Mouse (Mus musculus) limb, embryonic 14.5 days (tissue): ENCODE measurements around the gene Stpg1. TPM values are rescaled to one million over a fixed set of nuclear protein-coding genes. Genes with fewer than 3 reads are reported as not detected.
A peak's percentile ranks its signal among the peaks of the same experiment; 100 is the strongest.

ENCODE experiments used
- ATAC-seq: fragments of 200-750 bp; cut with Nextera tagmentation; 2 replicates; pipeline ENCODE4 v1.8.0; 2017; ENCODE audit warnings: low read depth, moderate number of reproducible peaks, moderate TSS enrichment; ENCODE audit not compliant: low FRiP score
- DNase-seq: peaks from one replicate; pipeline ENCODE4 v3.0.0-alpha.2; 2015; ENCODE audit warnings: low spot score
- H3K27ac ChIP-seq: fragments of 300-500 bp; sonication (generic); replicated peaks from 2 replicates; pipeline ENCODE4 v1.5.1; 2014; ENCODE audit warnings: low read depth, mild to moderate bottlenecking, low read length, moderate library complexity, mixed read lengths
- H3K27me3 ChIP-seq: fragments of 300-500 bp; sonication (generic); 2 replicates; pipeline ENCODE4 v1.6.1; 2014; ENCODE audit warnings: low read length, mixed read lengths; ENCODE audit not compliant: control insufficient read depth, insufficient read depth
- H3K36me3 ChIP-seq: fragments of 300-500 bp; sonication (generic); 2 replicates; pipeline ENCODE4 v1.6.1; 2014; ENCODE audit warnings: mild to moderate bottlenecking, low read length, moderate library complexity, mixed read lengths; ENCODE audit not compliant: control insufficient read depth, insufficient read depth
- H3K4me1 ChIP-seq: fragments of 300-500 bp; sonication (generic); 2 replicates; pipeline ENCODE4 v1.6.1; 2014; ENCODE audit warnings: antibody characterized with exemption, low read length, mixed read lengths; ENCODE audit not compliant: control insufficient read depth, insufficient read depth
- H3K4me2 ChIP-seq: fragments of 300-500 bp; sonication (generic); replicated peaks from 2 replicates; pipeline ENCODE4 v1.6.1; 2014; ENCODE audit warnings: low read depth, mild to moderate bottlenecking, low read length, moderate library complexity; ENCODE audit not compliant: severe bottlenecking
- H3K4me3 ChIP-seq: fragments of 300-500 bp; sonication (generic); replicated peaks from 2 replicates; pipeline ENCODE4 v1.5.1; 2014; ENCODE audit warnings: low read length
- H3K9ac ChIP-seq: fragments of 300-500 bp; sonication (generic); 2 replicates; pipeline ENCODE4 v1.6.1; 2014; ENCODE audit warnings: mild to moderate bottlenecking, low read depth, low read length, moderate library complexity; ENCODE audit not compliant: severe bottlenecking
- H3K9me3 ChIP-seq: fragments of 300-500 bp; sonication (generic); 2 replicates; pipeline ENCODE4 v1.6.1; 2016; ENCODE audit warnings: low read length; ENCODE audit not compliant: control insufficient read depth
- POLR2A ChIP-seq: fragments of 200-500 bp; IDR thresholded peaks from 2 replicates; pipeline ENCODE4 v1.8.0; 2012; ENCODE audit warnings: inconsistent platforms, mild to moderate bottlenecking, moderate library complexity, borderline replicate concordance; ENCODE audit not compliant: insufficient read depth, insufficient read length; ENCODE audit errors: extremely low read depth
- WGBS: fragments of 180-500 bp; shearing (Covaris S2); extraction: QIAGEN DNeasy Blood & Tissue Kit; methylation state at CpG from one replicate; pipeline ENCODE4 v1.1.7; 2014; 5-methylcytosine and 5-hydroxymethylcytosine counted together
- polyA plus RNA-seq, 2 experiments: library from polyadenylated mRNA; depleted of rRNA in 1 of 2; stranded (reverse) in 1 of 2; unstranded in 1 of 2; fragments of >200 nt; fragmentation: Nextera tagmentation in 1 of 2; extraction: Ambion mirVana in 1 of 2; gene quantifications; 2 replicates each; pipeline versions ENCODE4 v1.2.1 to v1.2.3; 2012 to 2014

The Stpg1 gene
- polyA plus RNA-seq, 2 experiments = 0.15 to 0.20 TPM

- Histone ChIP-seq H3K27ac (no peak overlapping the region), H3K4me3 (no peak overlapping the region), H3K4me2 (no peak overlapping the region), H3K4me1 (no peaks in the 10 kb centered on the region), H3K36me3 (no peaks in the 10 kb centered on the region), H3K27me3 (no peaks in the 10 kb centered on the region), H3K9ac (no peak overlapping the region), H3K9me3 (peaks cover 5% of the 10 kb centered on the region; the same call in 1 of the 2 replicates)
- DNase-seq (no peak), ATAC-seq (no peak)
- 59% methylated on average over 6 of the region's 6 CpGs for WGBS
- TF ChIP-seq POLR2A = no peak
Measured at GRCm38 (mm10) chr4:135533001-135533400, 38.4 kb downstream of the Stpg1 start.

GRCm38 (mm10) chr4:135535021-135535420 lies 40.4 kb downstream of the Stpg1 start:
- TF ChIP-seq POLR2A = no peak
- H3K4me2 ChIP-seq = no peak overlapping the region
- peaks cover 5% of the 10 kb centered on the region; the same call in 1 of the 2 replicates for H3K9me3 ChIP-seq
- ATAC-seq (no peak), DNase-seq (no peak)
- no peak overlapping the region for H3K4me3 ChIP-seq
- no peaks in the 10 kb centered on the region for H3K27me3 ChIP-seq
- no peak overlapping the region for H3K27ac ChIP-seq
- H3K9ac ChIP-seq = no peak overlapping the region
- 94% methylated on average over 3 of the region's 3 CpGs for WGBS
- no peaks in the 10 kb centered on the region for H3K4me1 ChIP-seq
- H3K36me3 ChIP-seq = no peaks in the 10 kb centered on the region

- Histone ChIP-seq H3K4me2 (no peak overlapping the region), H3K9me3 (no peaks in the 10 kb centered on the region), H3K9ac (no peak overlapping the region), H3K4me3 (no peak overlapping the region), H3K27me3 (no peaks in the 10 kb centered on the region), H3K27ac (no peak overlapping the region), H3K36me3 (no peaks in the 10 kb centered on the region), H3K4me1 (peaks cover 2% of the 10 kb centered on the region; the same call in 1 of the 2 replicates)
- WGBS = 86% methylated on average over 12 of the region's 12 CpGs
- no peak for DNase-seq
- no peak for ATAC-seq
- TF ChIP-seq POLR2A = no peak
Measured at GRCm38 (mm10) chr4:135539056-135539455, 44.5 kb downstream of the Stpg1 start.

DNA sequence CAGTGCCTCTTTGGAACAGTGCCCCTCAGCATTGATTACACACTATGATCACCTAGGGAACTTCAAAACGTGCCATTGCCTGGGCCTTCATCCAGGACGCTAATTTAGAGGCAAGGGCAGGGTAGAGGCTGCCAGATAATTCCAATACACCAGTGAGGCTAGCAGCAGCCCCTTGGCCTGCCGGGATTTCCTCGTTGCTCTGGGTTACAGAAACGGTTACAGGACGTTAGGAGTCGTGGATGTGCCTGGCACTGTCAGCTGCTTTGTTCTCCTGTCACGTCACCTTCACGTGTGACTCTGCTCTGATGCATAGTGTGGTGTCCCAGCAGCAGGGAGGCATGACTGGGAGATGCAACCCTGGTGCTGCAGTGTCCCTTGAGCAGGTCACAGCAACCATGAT lies 45.5 kb downstream of the Stpg1 start:
- no peak overlapping the region for H3K9ac ChIP-seq
- TF ChIP-seq POLR2A = no peak
- no peak overlapping the region for H3K4me3 ChIP-seq
- DNase-seq (no peak), ATAC-seq (no peak)
- H3K36me3 ChIP-seq = no peaks in the 10 kb centered on the region
- H3K9me3 ChIP-seq = no peaks in the 10 kb centered on the region
- H3K27me3 ChIP-seq = no peaks in the 10 kb centered on the region
- H3K4me2 ChIP-seq = no peak overlapping the region
- H3K27ac ChIP-seq = no peak overlapping the region
- WGBS = 62% methylated on average over 9 of the region's 9 CpGs
- peaks cover 11% of the 10 kb centered on the region for H3K4me1 ChIP-seq

DNA sequence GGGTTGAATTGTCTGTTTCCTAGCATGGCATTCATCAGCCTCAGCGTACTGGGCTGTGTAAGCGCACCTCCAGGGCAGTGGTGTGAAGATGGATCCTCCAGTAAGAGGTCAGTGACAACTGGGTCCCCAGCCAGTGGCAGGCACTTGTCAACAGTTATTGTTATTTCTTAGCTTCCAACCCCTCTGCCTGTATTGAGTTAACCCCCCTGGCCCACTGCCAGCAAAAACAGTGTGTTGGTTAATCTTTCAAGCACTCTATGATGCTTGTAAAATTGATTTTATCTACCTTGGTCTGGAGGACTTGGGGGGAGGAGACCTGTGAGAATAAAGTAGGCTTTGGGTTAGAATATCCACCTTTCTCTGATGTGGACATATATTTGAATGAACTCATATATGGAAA lies 49.7 kb downstream of the Stpg1 start:
- no peak for ATAC-seq
- WGBS = 71% methylated on average over 2 of the region's 2 CpGs
- Histone ChIP-seq H3K4me3 (no peak overlapping the region), H3K27ac (no peak overlapping the region), H3K27me3 (no peaks in the 10 kb centered on the region; the same call in 1 of the 2 replicates), H3K36me3 (no peaks in the 10 kb centered on the region), H3K9ac (no peak overlapping the region), H3K4me1 (peaks cover 53% of the 10 kb centered on the region), H3K4me2 (no peak overlapping the region), H3K9me3 (no peaks in the 10 kb centered on the region)
- no peak for TF ChIP-seq POLR2A
- no peak for DNase-seq

- no peak for TF ChIP-seq POLR2A
- Histone ChIP-seq H3K9me3 (no peaks in the 10 kb centered on the region), H3K27ac (no peak overlapping the region), H3K4me3 (peak overlapping the region; percentile 19), H3K4me1 (peaks cover 61% of the 10 kb centered on the region), H3K4me2 (peak overlapping the region; percentile 43), H3K36me3 (no peaks in the 10 kb centered on the region), H3K27me3 (no peaks in the 10 kb centered on the region; the same call in 1 of the 2 replicates), H3K9ac (peak overlapping the region; percentile 40; the same call in 1 of the 2 replicates)
- DNase-seq (no peak), ATAC-seq (peak; percentile 11; the same call in 1 of the 2 replicates)
- 5% methylated on average over 7 of the region's 8 CpGs for WGBS
Measured at GRCm38 (mm10) chr4:135545080-135545511, 50.5 kb downstream of the Stpg1 start.
